Mouse (Mus musculus) naive thymus-derived CD4-positive, alpha-beta T cell, adult 5 months (primary cell): Measurements from ENCODE around the gene Pip5k1c. TPM values are rescaled to one million over a fixed set of nuclear protein-coding genes. Genes with fewer than 3 reads are reported as not detected.

Experiments
- polyA plus RNA-seq: library from polyadenylated mRNA; unstranded; fragments of 100-300 nt; shearing (Covaris generic); gene quantifications from one replicate; pipeline ENCODE4 v1.2.1, GENCODE M21; 2017

Pip5k1c gene
- polyA plus RNA-seq = 105 TPM

DNA sequence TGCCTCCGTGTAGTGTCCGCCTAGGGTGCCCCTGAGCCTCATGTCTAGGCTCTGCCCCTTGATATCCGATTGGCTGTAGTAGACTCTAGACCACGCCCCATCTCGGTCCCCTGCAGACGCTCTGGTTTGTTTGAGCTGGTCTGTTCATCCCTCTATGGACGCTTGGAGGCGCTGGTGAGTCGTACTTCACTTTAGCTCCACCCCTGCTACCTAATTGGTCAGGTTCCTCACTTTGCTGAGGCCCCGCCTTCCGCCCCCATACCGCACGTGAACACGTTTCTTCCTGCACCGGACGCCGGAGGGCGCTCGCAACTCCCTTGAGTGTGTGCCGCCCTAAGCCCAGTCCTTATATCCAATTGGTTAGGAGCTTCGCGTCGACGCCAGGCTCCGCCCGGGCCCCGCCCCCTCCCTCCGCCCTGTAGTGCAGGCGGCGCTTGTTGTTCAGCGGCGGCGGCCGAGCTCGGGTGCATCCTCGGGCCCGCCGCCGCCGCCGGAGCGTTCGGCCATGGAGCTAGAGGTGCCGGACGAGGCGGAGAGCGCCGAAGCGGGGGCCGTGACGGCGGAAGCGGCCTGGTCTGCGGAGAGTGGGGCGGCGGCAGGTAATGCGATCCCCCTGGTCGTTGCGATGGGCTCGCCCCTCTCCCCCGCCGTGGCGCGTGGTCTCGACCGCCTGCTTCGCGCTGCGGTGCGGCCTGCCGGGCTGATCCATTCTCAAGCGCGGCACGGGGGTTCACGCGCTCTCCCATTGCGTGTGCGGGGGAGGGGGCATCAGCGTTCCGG is at the start of gene Pip5k1c:
Gene Pip5k1c (plus strand): TSS at position 410 of the 780 bp plus-strand sequence.

DNA sequence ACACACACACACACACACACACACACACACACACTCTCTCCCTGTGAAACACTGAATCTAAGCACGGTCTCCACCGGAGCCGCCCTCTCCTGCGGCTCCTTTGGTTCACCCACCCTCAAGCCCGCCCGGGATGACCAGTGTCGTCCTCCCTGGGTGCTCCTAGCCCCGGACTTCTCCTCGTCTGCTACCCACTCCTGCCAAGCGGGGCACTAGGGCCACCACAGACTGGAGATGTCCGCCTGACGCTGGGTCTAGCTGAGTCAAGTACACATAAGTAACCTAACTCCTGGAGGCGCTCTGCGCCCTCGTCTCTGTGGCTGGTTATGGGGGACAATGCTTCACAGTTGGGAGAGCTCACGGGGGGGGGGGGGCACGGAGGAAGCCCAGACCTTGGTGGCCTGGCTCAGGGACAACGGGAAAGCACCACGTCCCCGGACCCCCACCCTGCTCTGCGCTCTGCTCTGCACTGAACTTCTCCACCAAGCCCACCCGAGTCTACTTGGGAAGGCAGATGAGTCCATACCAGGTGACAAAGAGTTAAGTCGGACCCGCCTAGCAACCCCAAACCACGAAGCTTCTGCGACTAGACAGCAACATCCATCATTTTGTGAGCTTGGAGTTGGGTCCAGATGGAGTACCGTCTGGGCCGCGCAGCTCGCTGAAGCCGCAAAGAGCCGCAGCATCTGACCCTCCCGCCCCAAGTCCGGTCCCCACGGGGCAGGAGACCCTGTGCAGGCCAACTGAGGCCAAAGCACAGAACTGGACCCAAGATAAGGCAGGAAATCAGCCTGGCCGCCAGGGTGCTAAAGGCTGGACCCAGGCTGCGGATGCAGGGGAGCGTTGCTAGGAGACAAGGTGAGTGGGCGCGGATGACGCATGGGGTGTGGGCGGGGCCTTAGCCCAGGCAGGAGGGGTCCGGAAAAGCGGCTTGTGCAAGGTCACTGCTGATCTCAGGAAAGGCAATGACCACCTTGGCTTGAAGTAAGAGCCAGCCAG is 40.0 kb upstream of the Pip5k1c start, which contains the start of gene Matk:
Gene Matk (plus strand): TSS at position 512 of the 996 bp plus-strand sequence.

DNA sequence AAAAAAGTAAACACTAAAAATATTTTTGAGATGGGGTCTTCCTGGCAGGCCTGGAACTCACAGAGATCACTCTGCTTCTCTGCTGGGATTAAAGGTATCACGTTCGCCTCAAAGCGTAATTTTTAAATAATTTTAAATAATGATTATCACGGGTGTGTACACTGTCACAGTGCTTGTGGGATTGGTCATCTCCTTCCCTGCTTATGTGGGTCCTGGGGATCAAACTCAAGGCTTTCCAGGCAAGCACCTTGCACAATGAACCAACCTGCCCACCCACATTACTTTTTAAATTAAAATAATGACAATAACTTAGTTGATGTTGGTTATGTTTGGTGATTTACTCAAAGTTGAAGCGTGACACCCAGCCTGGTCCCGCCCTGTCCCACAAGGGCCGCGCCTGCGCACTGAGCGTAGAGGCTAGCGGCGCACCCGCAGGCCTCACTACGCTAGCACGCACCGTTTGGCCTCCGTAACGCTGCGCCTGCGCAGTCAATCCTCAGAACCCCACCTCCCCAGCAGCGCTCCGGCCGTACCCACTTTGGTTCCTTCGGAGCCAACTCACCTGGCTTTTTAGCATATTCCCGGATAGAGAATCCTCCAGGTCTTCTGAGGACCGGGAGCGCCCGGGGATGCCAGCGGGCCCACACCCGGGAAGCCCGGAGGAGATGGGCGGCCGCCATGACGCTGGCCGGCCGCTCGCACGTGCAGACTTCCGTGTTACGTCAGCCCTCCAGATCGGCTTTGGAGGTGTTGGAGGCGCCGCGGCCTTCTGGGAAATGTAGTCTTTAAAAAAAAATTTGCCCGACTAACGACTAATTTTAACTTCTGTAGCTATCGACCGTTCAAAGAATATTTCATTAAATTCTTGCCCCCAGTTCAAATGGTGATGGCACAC is 26.3 kb upstream of the Pip5k1c start, which contains the start of the genes Mrpl54 and Apba3:
Gene Mrpl54 (minus strand): TSS at position 724 of the 895 bp plus-strand sequence.
Gene Apba3 (plus strand): TSS at position 750 of the 895 bp plus-strand sequence.

DNA sequence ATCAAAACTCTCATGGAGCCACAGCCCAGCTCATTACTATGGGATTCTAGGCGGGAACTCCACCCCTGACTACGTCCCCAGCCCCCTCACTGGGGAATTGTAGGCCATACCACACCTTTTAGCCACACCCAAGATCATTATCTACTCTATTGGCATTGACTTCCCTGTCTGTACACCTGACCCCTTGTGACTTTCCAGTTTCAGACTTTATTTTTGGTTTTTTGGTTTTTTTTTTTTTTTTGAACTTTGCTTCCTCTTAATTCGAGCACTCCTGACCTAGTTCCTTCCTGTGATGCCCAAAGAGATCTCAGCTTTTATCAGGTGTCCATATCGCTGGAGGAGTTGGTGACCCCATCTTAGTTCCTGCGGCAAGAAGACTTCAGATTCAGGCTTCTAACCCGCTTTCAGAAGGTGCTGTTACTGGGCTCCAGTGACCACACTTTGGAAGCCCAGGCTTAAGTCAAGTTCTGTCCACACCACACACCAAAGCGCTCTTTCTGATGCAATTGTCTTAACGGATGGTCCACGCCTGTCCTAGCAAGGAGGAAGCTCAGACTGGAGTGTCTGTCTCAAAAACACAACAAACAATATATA is 1.2 kb upstream of the Pip5k1c start, which contains the start of gene Tjp3:
Gene Tjp3 (minus strand): TSS at position 71 of the 594 bp plus-strand sequence.

DNA sequence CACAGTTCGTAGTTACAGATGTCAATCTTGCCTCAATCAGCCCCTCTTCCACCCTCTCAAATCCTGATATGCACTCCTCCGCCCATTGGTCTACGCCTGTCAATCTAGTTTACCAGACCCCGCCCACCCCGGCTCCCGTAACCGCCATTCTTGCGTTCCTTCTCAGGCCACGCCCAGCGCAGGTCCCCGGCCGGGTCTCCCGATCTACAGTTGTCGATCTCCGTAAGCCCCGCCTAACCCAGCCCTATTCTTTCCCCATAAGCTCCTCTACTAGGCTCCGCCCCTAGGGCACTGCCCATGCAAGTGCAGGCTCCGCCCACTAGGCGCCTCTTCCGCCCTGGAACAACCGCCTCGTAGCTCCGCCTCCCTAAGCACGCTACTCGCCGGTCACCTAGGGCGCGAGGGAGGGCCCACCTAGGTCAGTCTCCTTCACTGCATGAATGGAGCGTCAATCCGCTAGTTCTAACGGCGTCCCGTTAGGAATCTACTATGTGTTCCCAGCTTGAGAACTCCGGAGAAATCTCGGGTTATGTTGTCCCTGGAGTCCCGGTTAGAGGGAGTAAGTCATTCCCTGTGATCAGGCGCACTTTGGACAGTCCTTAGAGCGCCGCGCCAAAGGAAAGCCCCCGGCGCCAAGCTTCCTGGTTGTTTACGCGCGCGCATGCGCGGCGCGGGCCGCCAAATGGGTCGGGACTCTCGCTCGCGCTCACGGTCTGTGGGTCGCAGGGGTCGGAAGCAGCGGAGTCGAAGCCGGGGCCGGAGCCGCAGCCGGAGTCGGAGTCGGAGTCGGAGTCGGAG is 28.0 kb downstream of the Pip5k1c start, which contains the start of gene Cactin:
Gene Cactin (plus strand): TSS at position 554 of the 798 bp plus-strand sequence.

DNA sequence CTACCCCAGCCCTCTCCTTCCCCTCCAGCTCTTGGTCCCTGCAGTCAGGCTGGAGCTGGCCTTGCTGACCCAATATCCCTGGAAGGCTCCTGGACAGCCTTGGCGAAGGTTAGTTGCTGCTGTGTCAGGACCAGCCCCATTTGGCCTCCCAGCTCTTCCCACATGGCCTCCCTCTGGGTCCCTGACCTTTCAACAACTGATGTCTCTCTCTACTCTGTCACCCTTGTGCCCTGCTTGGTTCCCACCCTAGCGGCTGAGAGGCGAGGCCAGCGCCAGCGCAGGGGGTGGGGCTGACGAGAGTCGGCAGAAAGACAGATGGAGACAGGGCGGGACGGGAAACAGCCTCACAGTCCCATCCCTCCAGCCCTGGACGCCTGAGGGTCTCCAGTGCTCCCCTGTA is 35.6 kb downstream of the Pip5k1c start, which contains the start of gene Tbxa2r:
Gene Tbxa2r (plus strand): TSS at position 346 of the 400 bp plus-strand sequence.

DNA sequence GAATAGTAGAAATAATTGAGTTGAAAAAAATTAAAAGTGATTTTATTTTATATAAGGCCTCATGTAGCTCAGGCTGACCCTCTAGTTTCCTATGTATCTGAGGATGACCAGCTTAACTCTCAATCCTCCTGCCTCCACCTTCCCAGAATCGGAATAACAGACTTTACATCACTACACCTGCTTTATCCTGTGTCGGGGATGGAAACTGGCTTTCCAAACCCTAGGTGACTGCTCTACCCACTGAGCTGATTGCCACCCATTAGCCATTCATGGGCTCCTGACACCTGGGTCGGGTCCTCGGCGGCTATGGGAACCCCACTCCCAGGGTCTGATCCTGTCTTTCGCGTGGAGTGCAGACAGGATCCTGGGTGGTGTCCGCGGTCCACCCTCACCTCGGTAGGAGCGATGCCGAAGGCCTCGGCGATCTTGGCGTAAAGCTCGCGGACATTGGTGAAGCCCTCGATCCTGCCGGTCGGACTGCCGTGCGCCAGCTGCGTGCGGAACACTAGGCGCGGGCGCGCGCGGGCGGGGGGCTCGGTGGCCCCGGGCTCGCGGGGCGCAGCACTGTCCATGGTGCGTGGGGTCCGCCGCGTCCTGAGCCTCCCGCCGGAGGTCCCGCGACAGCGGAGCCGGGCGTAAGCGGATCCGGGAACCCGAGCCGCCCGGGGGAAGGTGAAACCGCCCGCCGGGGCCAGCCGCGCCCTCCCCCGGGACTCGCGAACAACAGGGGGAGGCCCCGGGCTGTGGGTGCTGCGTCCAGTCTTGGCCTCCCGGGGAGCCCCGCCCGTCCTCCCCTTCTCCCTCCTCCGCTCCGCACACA is 50.1 kb downstream of the Pip5k1c start, which contains the start of gene Gipc3:
Gene Gipc3 (minus strand): TSS at position 581 of the 820 bp plus-strand sequence.

DNA sequence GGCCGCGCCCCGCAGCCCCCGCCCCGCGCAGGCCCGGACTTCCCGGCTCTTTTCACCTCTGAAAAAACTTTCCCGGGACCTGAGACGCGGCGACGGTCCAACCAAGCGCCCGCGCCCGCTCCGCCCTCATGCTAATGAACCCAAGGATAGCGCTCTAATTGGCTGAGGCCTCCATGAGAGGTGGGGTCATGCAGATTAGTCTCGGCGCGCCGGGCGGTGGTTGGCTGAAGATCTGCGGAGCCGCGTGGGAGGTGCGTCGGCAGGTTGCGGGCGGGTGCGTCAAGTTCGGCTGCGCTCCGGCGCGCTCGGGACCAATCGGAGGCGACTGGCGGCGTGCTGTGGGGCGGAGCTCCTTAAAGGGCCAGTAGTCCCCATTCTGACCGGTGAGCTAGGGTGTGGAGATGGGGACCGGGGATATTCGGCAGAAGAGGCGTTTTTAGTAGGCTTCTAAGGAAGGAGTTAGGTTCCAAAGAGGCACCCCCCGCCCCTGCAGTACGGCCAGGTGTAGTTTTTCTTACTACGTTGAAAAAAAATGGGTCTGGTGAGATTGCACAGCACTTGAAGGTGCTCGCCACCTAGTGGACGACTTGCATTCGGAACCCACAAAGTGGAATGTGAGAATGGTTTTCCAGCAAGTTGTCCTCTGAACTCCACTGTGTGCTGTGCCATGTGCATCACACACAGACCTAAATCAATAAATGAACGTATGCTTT is 57.7 kb downstream of the Pip5k1c start, which contains the start of gene Hmg20b:
Gene Hmg20b (minus strand): TSS at position 130 of the 713 bp plus-strand sequence.

DNA sequence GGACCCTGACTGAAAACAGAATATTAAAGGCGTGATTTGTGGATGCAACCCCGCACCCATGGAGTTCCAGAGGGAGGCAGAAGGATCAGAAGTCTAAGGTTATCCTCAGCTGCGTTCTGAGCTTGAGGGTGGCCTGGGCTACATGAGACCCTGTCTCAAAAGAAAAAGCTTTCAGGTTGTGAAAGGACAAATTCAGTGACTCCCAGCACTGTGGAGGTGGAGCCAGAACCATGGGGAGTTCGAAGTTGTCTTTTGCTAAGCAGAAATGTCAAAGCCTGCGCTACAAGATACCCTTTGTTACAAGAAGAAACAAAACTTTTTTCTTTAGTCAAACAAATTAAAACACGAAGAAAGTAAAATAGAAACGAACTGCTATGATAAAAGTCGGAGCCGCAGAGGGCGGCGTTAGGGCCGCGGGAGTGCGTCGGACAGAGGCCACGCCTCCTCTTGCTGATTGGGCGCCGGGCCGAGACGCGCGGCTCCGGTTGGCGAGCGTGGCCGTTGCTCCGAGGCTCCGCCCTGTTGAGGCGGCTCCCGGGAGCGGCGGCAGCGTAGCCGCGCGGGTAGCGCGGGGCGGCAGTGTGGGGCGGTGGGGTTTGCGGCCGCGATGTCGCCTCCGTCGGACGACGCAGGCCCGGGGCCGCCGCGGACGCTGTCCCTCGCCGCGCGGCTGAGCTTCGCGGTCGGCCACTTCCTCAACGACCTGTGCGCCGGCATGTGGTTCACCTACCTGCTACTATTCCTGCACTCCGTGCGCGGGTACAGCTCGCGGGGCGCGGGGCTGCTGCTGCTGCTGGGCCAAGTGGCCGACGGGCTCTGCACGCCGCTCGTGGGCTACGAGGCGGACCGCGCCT is 64.5 kb downstream of the Pip5k1c start, which contains the start of gene Mfsd12:
Gene Mfsd12 (plus strand): TSS at position 501 of the 854 bp plus-strand sequence.

DNA sequence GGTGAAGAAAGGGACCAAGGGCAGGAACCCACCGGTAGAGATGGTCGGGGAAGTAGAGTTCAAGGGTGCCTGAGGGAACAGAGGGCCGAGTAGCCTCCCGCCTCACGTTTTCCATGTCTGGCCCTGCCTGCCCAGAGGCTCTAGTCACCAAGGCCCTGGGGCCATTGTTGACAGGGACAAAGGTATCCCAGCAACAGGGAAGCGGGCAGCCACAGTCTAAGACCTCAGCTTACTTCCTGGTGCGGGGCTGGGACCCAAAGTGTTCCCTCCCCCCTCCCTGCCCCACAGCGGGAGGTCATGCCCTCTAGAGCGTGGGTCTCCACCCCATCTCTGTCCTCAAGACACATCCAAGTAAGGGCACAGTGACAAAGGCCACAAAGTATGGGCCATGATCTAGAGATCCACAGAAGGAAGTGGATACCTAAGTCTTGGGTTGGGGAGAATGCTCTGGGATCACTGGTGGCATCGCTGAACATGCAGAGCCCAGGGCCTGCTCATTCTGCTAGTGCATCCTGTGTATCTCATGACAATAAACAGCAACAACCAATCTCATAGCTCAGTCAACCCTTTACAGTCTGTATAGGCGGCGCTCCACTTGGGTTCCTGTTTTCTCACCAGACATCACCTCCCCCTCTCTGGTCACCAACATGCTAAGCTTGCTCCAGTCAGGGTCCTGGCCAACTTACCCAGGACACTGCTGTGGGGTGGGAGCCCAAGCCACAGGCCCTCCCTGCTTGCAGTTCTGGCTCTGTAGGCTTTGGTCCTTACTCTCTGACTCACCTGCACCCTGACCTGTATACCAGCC is 73.1 kb downstream of the Pip5k1c start, which contains the start of gene 4930404N11Rik:
Gene 4930404N11Rik (minus strand): TSS at position 145 of the 805 bp plus-strand sequence.

Other genes starting within 250 kb of the Pip5k1c start
- gene Sgta, start 232.8 kb upstream of the Pip5k1c start, polyA plus RNA-seq = 68.7 TPM
- gene Thop1, start 222.9 kb upstream of the Pip5k1c start, polyA plus RNA-seq = 6.5 TPM
- gene Creb3l3, start 194.1 kb upstream of the Pip5k1c start, polyA plus RNA-seq = not detected
- 160 TPM for gene Map2k2, start 187.0 kb upstream of the Pip5k1c start, polyA plus RNA-seq
- gene Zbtb7a, start 157.7 kb upstream of the Pip5k1c start, polyA plus RNA-seq = 68.2 TPM
- gene Pias4, start 125.0 kb upstream of the Pip5k1c start, polyA plus RNA-seq = 41.3 TPM
- gene Eef2, start 116.3 kb upstream of the Pip5k1c start, polyA plus RNA-seq = 1,105 TPM
- gene Dapk3, start 110.0 kb upstream of the Pip5k1c start, polyA plus RNA-seq = 83.9 TPM
- gene 4930442H23Rik, start 109.1 kb upstream of the Pip5k1c start, polyA plus RNA-seq = 0.39 TPM
- not detected for gene Nmrk2, start 90.9 kb upstream of the Pip5k1c start, polyA plus RNA-seq
- gene Atcay, start 62.1 kb upstream of the Pip5k1c start, polyA plus RNA-seq = 0.21 TPM
- 4.1 TPM for gene Zfr2, start 59.8 kb upstream of the Pip5k1c start, polyA plus RNA-seq
- gene Matk, start 40.0 kb upstream of the Pip5k1c start, polyA plus RNA-seq = 35.8 TPM
- gene Mrpl54, start 26.0 kb upstream of the Pip5k1c start, polyA plus RNA-seq = 119 TPM
- gene Apba3, start 26.0 kb upstream of the Pip5k1c start, polyA plus RNA-seq = 42.8 TPM
- 11.2 TPM for gene Tjp3, start 1.4 kb upstream of the Pip5k1c start, polyA plus RNA-seq
- 70.7 TPM for gene Cactin, start 28.1 kb downstream of the Pip5k1c start, polyA plus RNA-seq
- gene Tbxa2r, start 35.8 kb downstream of the Pip5k1c start, polyA plus RNA-seq = 43.5 TPM
- not detected for gene Gipc3, start 50.3 kb downstream of the Pip5k1c start, polyA plus RNA-seq
- gene Hmg20b, start 57.5 kb downstream of the Pip5k1c start, polyA plus RNA-seq = 26.7 TPM
- 4.4 TPM for gene Mfsd12, start 64.5 kb downstream of the Pip5k1c start, polyA plus RNA-seq
- 0.62 TPM for gene 4930404N11Rik, start 72.9 kb downstream of the Pip5k1c start, polyA plus RNA-seq
- 40.3 TPM for gene Fzr1, start 85.6 kb downstream of the Pip5k1c start, polyA plus RNA-seq
- 50.0 TPM for gene Dohh, start 91.5 kb downstream of the Pip5k1c start, polyA plus RNA-seq
- gene Gm48551, start 91.5 kb downstream of the Pip5k1c start, polyA plus RNA-seq = 2.8 TPM
- 0.90 TPM for gene Gm48552, start 96.0 kb downstream of the Pip5k1c start, polyA plus RNA-seq
- gene Smim24, start 100.1 kb downstream of the Pip5k1c start, polyA plus RNA-seq = 1.7 TPM
- 16.5 TPM for gene Nfic, start 162.7 kb downstream of the Pip5k1c start, polyA plus RNA-seq
- not detected for gene Celf5, start 189.7 kb downstream of the Pip5k1c start, polyA plus RNA-seq
- gene Ncln, start 203.4 kb downstream of the Pip5k1c start, polyA plus RNA-seq = 154 TPM
- gene S1pr4, start 207.2 kb downstream of the Pip5k1c start, polyA plus RNA-seq = 94.7 TPM
- gene Gna15, start 231.3 kb downstream of the Pip5k1c start, polyA plus RNA-seq = 3.3 TPM